Mouse (Mus musculus): ENCODE data around the gene Plbd2. TPM values are rescaled to one million over a fixed set of nuclear protein-coding genes. Genes with fewer than 3 reads are reported as not detected.
"Not testable (repeated sequence)": the region's sequence is repeated elsewhere in the genome, so short reads cannot be mapped to it uniquely, and the experiment has no call there.

The Plbd2 gene
- total RNA-seq, 4 experiments from 2014 or later: 40.5 to 44.7 (median 42.1) TPM

DNA sequence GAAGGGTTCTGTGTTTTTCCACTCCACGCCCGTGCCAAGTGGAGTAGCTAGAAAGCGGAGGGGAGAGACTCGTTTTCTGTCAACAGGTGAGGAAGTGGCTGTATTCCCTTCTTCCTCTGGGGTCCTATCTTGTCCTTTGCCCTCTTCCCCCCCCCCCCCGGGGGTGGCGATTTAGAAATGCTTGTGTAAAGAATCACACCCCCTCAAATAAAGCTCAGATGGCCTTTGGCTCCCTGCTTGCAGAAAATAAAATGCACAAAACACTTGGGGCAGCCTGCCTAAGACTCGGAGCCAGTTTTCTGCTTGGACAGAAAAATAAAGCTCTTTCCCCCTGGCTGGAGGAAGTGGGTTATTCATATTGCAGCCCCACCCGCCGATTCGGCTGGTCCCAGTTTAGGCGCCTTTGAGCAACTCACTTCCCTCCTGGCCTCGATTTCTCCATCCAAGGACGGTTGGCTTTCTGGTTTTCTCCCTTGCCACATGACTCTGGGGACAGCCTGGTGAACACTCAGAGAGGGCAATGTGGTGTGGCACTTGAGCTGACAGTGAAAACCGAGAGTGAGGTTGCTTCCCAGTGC, 8.3 kb upstream of the Plbd2 start:
- DNase-seq (ENCODE audit: low spot score in 2 of 2): no peak

DNA sequence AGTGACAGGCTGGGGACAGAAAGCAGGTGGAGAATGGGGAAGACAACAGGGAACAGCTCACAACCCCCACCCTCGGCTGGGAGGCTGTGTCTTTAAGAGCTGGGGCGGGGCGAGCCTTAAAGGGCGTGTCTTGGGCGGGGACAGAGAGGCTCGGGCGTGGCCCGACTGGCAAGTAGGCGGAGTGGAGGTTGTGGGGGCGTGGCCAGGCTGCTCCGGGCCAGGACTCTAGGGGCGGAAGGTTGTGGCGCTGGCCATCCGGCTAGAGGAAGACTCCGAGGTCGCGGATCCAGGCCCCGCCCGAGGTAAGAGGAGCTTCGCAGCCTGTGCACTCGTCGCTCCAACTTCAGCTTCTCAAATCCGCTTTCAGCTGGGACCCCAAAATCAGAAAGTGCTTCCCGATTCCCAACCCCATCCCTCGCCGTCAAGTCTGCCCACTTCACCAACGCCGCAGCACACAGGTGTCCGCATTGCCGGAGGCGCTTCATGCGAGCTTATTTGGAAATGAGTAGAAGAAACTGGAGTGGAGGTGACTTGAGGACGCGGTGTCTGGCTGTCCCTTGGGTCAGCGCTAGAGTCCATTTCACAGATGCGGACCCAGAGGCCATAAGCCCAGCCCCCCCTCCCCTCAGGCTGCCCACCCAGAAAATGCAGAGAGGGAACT, 7.7 kb upstream of the Plbd2 start, which contains the start of gene Slc8b1:
TSS of gene Slc8b1 (plus strand) at position 187 of the 661 bp plus-strand sequence.
- peak; percentile 97 for DNase-seq (ENCODE audit: low spot score in 2 of 2)

DNA sequence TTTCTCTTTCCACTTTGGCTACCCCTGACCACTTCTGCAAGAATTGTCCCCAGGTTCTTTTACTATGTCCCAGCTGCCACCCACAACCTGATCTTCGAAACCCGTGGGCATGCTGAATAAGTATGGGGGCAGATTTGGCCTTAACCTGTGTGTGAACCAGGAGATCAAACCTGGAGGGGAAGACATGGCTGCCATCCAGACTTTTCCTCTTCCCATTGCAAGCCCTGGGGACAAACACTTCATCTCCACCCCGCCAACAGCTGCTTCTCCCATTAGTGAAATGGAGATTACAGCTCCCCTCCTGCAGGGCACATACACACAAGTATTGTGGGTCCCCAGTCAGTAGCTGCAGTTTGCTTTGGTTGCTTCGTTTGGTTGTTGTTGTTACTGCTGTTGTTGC, 3.9 kb upstream of the Plbd2 start:
- DNase-seq (ENCODE audit: low spot score in 2 of 2): no peak

GRCm38 (mm10) chr5:120506490-120506889, 3.1 kb upstream of the Plbd2 start:
- DNase-seq (ENCODE audit: low spot score in 2 of 2): no peak

GRCm38 (mm10) chr5:120505781-120506180, 2.4 kb upstream of the Plbd2 start:
- DNase-seq (ENCODE audit: low spot score in 2 of 2): no peak

DNA sequence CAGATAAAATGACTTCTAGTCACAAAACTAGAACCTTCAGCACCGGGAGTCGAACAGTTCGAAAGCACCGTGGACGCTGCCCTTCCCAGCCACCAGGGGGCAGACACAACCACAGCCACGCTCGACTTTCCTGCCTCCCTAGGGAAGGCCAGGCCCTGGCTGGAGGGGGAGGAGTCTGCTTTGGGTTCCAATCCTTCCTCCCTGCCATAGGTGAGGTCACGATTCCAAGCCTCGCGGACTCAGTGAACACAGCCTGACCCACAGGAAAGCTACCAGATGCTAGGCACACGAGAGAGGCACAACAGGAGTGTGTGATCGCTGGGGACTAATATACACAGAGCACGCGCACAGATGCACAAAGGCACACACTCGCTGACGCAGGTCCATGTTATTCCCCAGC, 1.9 kb upstream of the Plbd2 start:
- DNase-seq (ENCODE audit: low spot score in 2 of 2): peak; percentile 73 to 78

GRCm38 (mm10) chr5:120502675-120503143, 716 bp downstream of the Plbd2 start:
- no peak for DNase-seq (ENCODE audit: low spot score in 2 of 2)

DNA sequence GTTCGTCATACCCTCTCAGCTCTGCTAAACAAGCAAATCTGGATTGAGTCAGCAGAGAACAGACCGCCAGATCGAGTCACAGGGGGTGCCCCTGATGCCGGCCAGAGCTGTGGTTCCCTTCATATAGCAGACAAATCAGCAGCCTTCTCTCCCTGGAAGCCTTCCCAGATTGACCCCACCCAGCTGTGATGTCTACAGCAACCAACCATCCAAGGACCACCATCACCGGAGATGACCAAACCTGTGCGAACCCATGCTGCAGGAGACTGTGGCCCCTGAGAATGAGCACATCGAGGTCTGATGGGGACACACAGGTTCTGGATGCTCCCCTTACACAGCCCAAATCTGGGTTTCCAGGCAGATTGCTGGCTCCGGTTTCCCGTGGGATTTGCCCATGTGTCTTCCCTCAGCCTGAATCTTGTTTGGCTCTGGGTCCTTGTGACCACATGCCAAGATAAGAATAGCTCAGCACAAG, 1.2 kb downstream of the Plbd2 start:
- DNase-seq (ENCODE audit: low spot score in 2 of 2): no peak

DNA sequence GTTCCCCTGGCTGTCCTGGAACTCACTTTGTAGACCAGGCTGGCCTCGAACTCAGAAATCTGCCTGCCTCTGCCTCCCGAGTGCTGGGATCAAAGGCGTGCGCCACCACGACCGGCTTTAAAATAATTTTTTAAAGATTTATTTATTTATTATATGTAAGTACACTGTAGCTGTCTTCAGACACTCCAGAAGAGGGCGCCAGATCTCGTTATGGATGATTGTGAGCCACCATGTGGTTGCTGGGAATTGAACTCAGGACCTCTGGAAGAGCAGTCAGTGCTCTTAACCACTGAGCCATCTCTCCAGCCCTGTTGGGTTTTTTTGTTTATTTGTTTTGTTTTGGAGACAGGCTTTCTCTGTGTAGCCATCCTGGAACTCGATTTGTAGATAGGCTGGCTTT, 2.8 kb downstream of the Plbd2 start:
- not testable (repeated sequence) for DNase-seq (ENCODE audit: low spot score in 2 of 2)

- no peak for DNase-seq (ENCODE audit: low spot score in 2 of 2)
These were observed 4.2 kb downstream of the Plbd2 start for GRCm38 (mm10) chr5:120499202-120499601.

GRCm38 (mm10) chr5:120497071-120497470, 6.4 kb downstream of the Plbd2 start:
- no peak for DNase-seq (ENCODE audit: low spot score in 2 of 2)

DNA sequence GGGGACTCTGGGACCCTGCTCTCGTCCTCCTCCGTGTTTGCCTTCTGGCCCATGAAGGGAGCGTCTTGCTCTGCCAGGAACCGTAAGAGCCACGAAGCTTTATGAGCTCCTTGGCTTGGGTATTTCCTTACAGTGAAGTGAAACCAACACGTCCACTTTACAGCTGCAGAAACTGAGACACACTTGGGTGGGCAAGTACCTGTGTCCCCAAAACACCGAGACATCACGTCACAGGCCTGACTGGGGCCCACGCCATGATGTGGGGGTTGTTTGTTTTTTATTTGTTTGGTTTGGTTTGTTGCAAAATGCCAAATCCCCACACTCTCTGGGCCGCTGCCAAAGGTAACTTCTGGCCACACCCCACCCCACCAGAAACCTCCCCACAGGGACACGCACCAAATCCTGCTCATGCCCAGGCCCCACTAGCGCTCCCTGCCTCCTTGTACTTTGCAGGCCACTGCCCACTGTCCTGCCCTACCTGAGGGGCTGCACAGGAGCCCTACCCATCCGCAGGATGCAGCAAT, 7.7 kb downstream of the Plbd2 start:
- no peak for DNase-seq (ENCODE audit: low spot score in 2 of 2)

- no peak for DNase-seq (ENCODE audit: low spot score in 2 of 2)
These were observed 8.2 kb downstream of the Plbd2 start for GRCm38 (mm10) chr5:120495064-120495702.

- DNase-seq (ENCODE audit: low spot score in 2 of 2): no peak
These were observed 9.5 kb downstream of the Plbd2 start for GRCm38 (mm10) chr5:120493873-120494395.

- DNase-seq (ENCODE audit: low spot score in 2 of 2): no peak
These were observed 10.0 kb downstream of the Plbd2 start for GRCm38 (mm10) chr5:120493440-120493839.

DNA sequence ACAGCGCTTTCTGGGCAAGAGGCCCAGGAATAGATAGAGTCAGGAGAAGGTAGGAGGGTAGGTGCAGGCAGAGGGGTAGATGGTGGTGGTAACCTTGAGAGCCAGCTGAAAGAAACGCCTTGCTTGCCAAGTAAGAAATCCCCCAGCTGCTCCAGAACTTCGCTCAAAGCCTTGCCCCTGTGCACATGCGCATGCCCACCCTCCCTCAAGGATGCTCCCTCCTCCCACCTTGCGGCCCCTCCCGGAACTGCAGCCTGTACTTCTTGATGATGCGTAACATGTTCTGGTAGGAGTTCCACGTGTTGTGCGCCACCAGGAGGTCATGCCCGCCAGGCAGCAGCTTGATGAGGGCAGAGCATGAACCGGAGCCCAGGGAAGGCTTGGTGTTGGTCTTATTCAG, 11.0 kb downstream of the Plbd2 start:
- no peak for DNase-seq (ENCODE audit: low spot score in 2 of 2)

GRCm38 (mm10) chr5:120490679-120491192, 12.7 kb downstream of the Plbd2 start:
- DNase-seq (ENCODE audit: low spot score in 2 of 2): peak in 1 of 2 experiments; percentile 49

- DNase-seq (ENCODE audit: low spot score in 2 of 2): no peak
These were observed 15.6 kb downstream of the Plbd2 start for GRCm38 (mm10) chr5:120487844-120488243.

DNA sequence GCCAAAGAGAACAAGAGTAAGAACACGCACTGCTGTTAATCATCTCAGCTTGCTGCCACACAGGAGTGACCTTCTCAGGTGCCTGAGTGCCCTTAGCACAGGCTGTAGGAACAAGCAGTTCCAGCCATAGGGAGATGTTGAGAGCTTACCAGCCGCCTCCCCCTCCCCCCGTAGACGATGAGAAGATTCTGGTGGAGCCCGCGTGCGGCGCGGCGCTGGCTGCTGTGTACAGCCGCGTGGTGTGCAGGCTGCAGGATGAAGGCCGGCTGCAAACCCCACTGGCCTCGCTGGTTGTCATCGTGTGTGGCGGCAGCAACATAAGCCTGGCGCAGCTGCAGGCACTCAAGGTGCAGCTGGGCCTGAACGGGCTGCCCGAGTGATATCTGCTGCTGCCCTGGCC, 20.0 kb downstream of the Plbd2 start:
- no peak for DNase-seq (ENCODE audit: low spot score in 2 of 2)

DNA sequence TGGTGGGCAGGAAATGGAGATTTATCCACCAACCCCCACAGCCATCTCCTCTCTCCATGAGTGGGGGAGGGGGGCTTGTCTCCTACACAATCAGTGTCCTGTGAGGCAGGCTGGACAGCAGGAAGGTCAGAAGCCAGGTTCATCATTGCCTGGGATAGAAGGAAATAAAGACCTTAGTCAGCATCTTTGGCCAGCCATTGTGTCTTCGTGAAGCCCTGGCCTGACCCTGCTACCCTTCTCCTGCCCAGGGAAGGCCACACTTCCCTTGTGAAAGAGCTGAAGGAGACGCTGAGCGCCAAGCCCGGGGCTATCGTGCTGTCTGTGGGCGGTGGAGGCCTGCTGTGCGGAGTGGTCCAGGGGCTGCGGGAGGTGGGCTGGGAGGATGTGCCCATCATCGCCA, 22.2 kb downstream of the Plbd2 start:
- no peak for DNase-seq (ENCODE audit: low spot score in 2 of 2)

GRCm38 (mm10) chr5:120479538-120479937, 23.9 kb downstream of the Plbd2 start:
- DNase-seq (ENCODE audit: low spot score in 2 of 2): no peak

DNA sequence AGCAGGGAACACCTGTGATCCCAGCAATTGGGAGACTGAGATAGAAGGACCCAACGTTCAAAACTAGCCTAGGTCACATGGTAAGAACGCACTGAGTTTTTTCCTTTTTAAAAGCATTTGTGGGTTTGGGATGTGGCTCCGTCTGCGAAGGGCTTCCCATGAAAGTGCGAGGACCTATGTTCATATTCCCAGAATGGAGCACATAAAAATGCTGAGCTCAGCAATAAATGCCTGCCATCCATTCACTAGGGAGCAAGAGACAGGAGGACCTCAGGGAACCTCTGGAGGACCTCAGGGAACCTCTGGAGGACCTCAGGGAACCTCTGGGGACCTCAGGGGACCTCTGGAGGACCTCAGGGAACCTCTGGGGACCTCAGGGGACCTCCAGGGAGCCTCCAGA, 25.4 kb downstream of the Plbd2 start:
- DNase-seq (ENCODE audit: low spot score in 2 of 2): no peak

All from gastrocnemius, adult 8-10 months (tissue).